ENCODE assay signal across 9 mouse cellular contexts in the genomic region with DNA sequence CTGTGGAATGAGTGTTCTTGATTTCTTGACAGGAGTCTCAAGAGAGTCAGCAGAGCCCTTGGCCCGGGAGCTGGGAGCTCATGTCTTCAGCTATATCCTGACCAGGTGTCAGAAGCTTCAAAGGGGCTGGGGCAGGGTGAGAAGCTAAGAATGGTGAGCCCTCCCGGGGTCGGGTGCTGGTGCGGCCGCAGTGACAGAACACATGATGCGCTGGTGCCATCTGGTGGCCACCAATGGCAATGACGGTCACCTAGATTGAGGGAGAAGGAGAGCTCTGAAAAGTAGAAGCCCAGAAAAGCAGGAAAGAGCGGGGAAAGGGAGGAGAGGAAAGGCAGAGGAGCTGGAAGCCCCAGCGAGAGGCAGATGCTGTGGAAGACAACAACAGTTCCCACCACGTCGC. TPM values are rescaled to one million over a fixed set of nuclear protein-coding genes. Genes with fewer than 3 reads are reported as not detected.
DNase-seq lines count a peak whose midpoint lies in the region; ATAC-seq and TF ChIP-seq lines count a peak whose summit lies in the region.
"Had no signal": no experiment of that assay in that cellular context is flagged by ENCODE, and none has a peak within 500 bp of the region (broad histone marks: within the 10 kb centered on the region; RNA-seq: fewer than 3 reads in every experiment).

No protein-coding gene starts in this region.

- H3K4me1 ChIP-seq in forebrain, embryonic 13.5 days, result peaks cover 6% of the 10 kb centered on the region; the same call in 1 of the 2 replicates
- H3K4me1 ChIP-seq in forebrain, embryonic 12.5 days, result peaks cover 9% of the 10 kb centered on the region
- no peaks in the 10 kb centered on the region; the same call in 1 of the 2 replicates for H3K4me1 ChIP-seq in embryonic facial prominence, embryonic 11.5 days (ENCODE audit: control insufficient read depth, insufficient read depth, low read length)
- H3K4me1 ChIP-seq in spleen, adult 2 months (ENCODE audit: control insufficient read depth, insufficient read depth, insufficient read length), result no peaks in the 10 kb centered on the region

- 0 out of 2 replicates have a peak, but pooled peaks cover 5% of the 10 kb centered on the region for H3K9me3 ChIP-seq in forebrain, embryonic 13.5 days (replicated peaks)
- H3K9me3 ChIP-seq in forebrain, embryonic 12.5 days, result 0 out of 2 replicates have a peak, but pooled peaks cover 4% of the 10 kb centered on the region
- no peaks in the 10 kb centered on the region for H3K9me3 ChIP-seq in embryonic facial prominence, embryonic 11.5 days (replicated peaks; ENCODE audit: control insufficient read depth, low read length)

- H3K4me3 ChIP-seq in forebrain, embryonic 13.5 days, result no peak overlapping the region
- no peak overlapping the region for H3K4me3 ChIP-seq in forebrain, embryonic 12.5 days (replicated peaks)
- no peak overlapping the region for H3K4me3 ChIP-seq in embryonic facial prominence, embryonic 11.5 days (ENCODE audit: low read depth, low read length)
- no peak overlapping the region for H3K4me3 ChIP-seq in spleen, adult 2 months (ENCODE audit: extremely low read depth, insufficient read depth, insufficient read length)

- intact Hi-C loops in left cerebral cortex, postnatal 10 days (cut with DNase I), result loop anchor here (1.0 kb wide), 1 partner anchor 134 kb away; no protein-coding TSS in a partner anchor

- H3K27me3 ChIP-seq in forebrain, embryonic 13.5 days, result peaks cover 8% of the 10 kb centered on the region; the same call in 1 of the 2 replicates
- H3K27me3 ChIP-seq in forebrain, embryonic 12.5 days, result peaks cover 22% of the 10 kb centered on the region; the same call in 1 of the 2 replicates
- H3K27me3 ChIP-seq in embryonic facial prominence, embryonic 11.5 days (ENCODE audit: control insufficient read depth, insufficient read depth, low read length), result 0 out of 2 replicates have a peak, but pooled peaks cover 2% of the 10 kb centered on the region
- H3K27me3 ChIP-seq in spleen, adult 2 months (ENCODE audit: control insufficient read depth, insufficient read depth, low read length), result no peaks in the 10 kb centered on the region

- WGBS in forebrain, embryonic 13.5 days, result 4% methylated on average over 11 of the region's 11 CpGs
- WGBS in forebrain, embryonic 12.5 days, result 3% methylated on average over 11 of the region's 11 CpGs
- WGBS in embryonic facial prominence, embryonic 11.5 days, result 5% methylated on average over 11 of the region's 11 CpGs
- WGBS in spleen, adult 2 months, result 6% methylated on average over 11 of the region's 11 CpGs

- H3K36me3 ChIP-seq in forebrain, embryonic 13.5 days (ENCODE audit: poor library complexity, severe bottlenecking), result no peaks in the 10 kb centered on the region
- H3K36me3 ChIP-seq in forebrain, embryonic 12.5 days (replicated peaks), result no peaks in the 10 kb centered on the region
- H3K36me3 ChIP-seq in embryonic facial prominence, embryonic 11.5 days (replicated peaks; ENCODE audit: control insufficient read depth, insufficient read depth, low read depth, low read length), result no peaks in the 10 kb centered on the region
- H3K36me3 ChIP-seq in spleen, adult 2 months (ENCODE audit: control insufficient read depth, insufficient read depth, low read length), result no peaks in the 10 kb centered on the region

- no peak for TF ChIP-seq POLR2A in spleen, adult 2 months (IDR thresholded peaks at IDR 0.05; ENCODE audit: low read depth, low read length)

- H3K4me2 ChIP-seq in forebrain, embryonic 13.5 days, result no peak overlapping the region
- H3K4me2 ChIP-seq in forebrain, embryonic 12.5 days, result no peak overlapping the region
- no peak overlapping the region for H3K4me2 ChIP-seq in embryonic facial prominence, embryonic 11.5 days (ENCODE audit: low read depth, low read length)

- TF ChIP-seq CTCF in spleen, adult 2 months (IDR thresholded peaks at IDR 0.05; ENCODE audit: extremely low read depth, insufficient read depth, insufficient read length, insufficient replicate concordance), result peak; percentile 92

- H3K27ac ChIP-seq in forebrain, embryonic 13.5 days, result no peak overlapping the region
- H3K27ac ChIP-seq in forebrain, embryonic 12.5 days, result no peak overlapping the region
- no peak overlapping the region for H3K27ac ChIP-seq in embryonic facial prominence, embryonic 11.5 days (replicated peaks; ENCODE audit: low read depth, low read length)
- no peak overlapping the region for H3K27ac ChIP-seq in spleen, adult 2 months (ENCODE audit: insufficient read depth, low read length)
- H3K27ac ChIP-seq: macrophage had no signal

- H3K9ac ChIP-seq in forebrain, embryonic 13.5 days, result no peak overlapping the region
- no peak overlapping the region for H3K9ac ChIP-seq in forebrain, embryonic 12.5 days
- H3K9ac ChIP-seq in embryonic facial prominence, embryonic 11.5 days (replicated peaks; ENCODE audit: low read length), result no peak overlapping the region

- peak; percentile 84 for DNase-seq in adrenal gland, postnatal 14 days
- peak; percentile 90 for DNase-seq in embryonic facial prominence, embryonic 11.5 days (ENCODE audit: low spot score)
- peak; percentile 62 to 81 for DNase-seq in left cerebral cortex, postnatal 10 days (ENCODE audit: extremely low spot score in 1 of 2, low spot score in 2 of 2)
- peak; percentile 84 for DNase-seq in mesoderm, embryonic 11.5 days (ENCODE audit: low read depth, low spot score)
- DNase-seq in spleen, adult 2 months (ENCODE audit: low read depth in 1 of 2, low spot score in 2 of 2), result peak in 1 of 2 experiments; percentile 60

- ATAC-seq in forebrain, embryonic 13.5 days, result peak; percentile 41; the same call in 1 of the 2 replicates
- no peak for ATAC-seq in forebrain, embryonic 12.5 days (ENCODE audit: low FRiP score)
- no peak for ATAC-seq in embryonic facial prominence, embryonic 11.5 days (replicated peaks; ENCODE audit: insufficient number of reproducible peaks, low FRiP score, low TSS enrichment, low read depth)
- peak; percentile 37 to 64; a peak in 1 of 4 replicates for ATAC-seq in hematopoietic stem cell, adult 5-6 weeks (replicated peaks in 1 of 2; ENCODE audit: insufficient read depth in 1 of 2, low FRiP score in 2 of 2, low TSS enrichment in 1 of 2, low read depth in 1 of 2, poor library complexity in 2 of 2, severe bottlenecking in 2 of 2)

RNA-seq across cellular contexts. Expression of gene Tac4, which starts 10.0 kb away (rescaled TPM):
- polyA plus RNA-seq in forebrain, embryonic 13.5 days (2015; fragmentation: Nextera tagmentation; extraction: Ambion mirVana), result not detected in 2 replicates
- 0.20 TPM in 1 of 2 replicates, not detected in the other for polyA plus RNA-seq in forebrain, embryonic 12.5 days (2016; fragmentation: Nextera tagmentation; extraction: Ambion mirVana)
- not detected in 2 replicates for total RNA-seq in adrenal gland, postnatal 14 days (2021)
- not detected in 2 replicates for polyA plus RNA-seq in embryonic facial prominence, embryonic 11.5 days (2014; fragmentation: Nextera tagmentation; extraction: Ambion mirVana)
- 0.56 TPM in 1 of 2 replicates, not detected in the other for total RNA-seq in hematopoietic stem cell, adult 5-6 weeks (2017)
- not detected for total RNA-seq in left cerebral cortex, postnatal 10 days (2021)
- polyA plus RNA-seq in spleen, adult 2 months (2012; rRNA removed), result 0.40 and 0.44 TPM in 2 replicates
- polyA plus RNA-seq: macrophage had no signal

RNA-seq across cellular contexts. Expression of gene Kat7, which starts 58.8 kb away (rescaled TPM):
- 66.0 and 77.5 TPM in 2 replicates for polyA plus RNA-seq in forebrain, embryonic 13.5 days (2015; fragmentation: Nextera tagmentation; extraction: Ambion mirVana)
- polyA plus RNA-seq in forebrain, embryonic 12.5 days (2016; fragmentation: Nextera tagmentation; extraction: Ambion mirVana), result 83.9 and 92.1 TPM in 2 replicates
- 48.5 and 50.7 TPM in 2 replicates for total RNA-seq in adrenal gland, postnatal 14 days (2021)
- 81.9 and 87.9 TPM in 2 replicates for polyA plus RNA-seq in embryonic facial prominence, embryonic 11.5 days (2014; fragmentation: Nextera tagmentation; extraction: Ambion mirVana)
- total RNA-seq in hematopoietic stem cell, adult 5-6 weeks (2017), result 81.0 and 90.4 TPM in 2 replicates
- 10 to 100 TPM; 59.1 to 60.9 TPM for total RNA-seq in left cerebral cortex, postnatal 10 days (2021)
- 25.2 and 29.4 TPM in 2 replicates for polyA plus RNA-seq in spleen, adult 2 months (2012; rRNA removed)

Comparison
In these comparisons a context has a peak if more than half of its experiments do, and no peak if none do; other contexts are left out.
1. ATAC-seq: peak in forebrain, embryonic 13.5 days (single experiment) and hematopoietic stem cell, adult 5-6 weeks (2 of 2); none in forebrain, embryonic 12.5 days (single experiment) and embryonic facial prominence, embryonic 11.5 days (single experiment).